Mouse (Mus musculus) erythroid progenitor cell, adult 5-6 weeks (primary cell): ENCODE measurements at regions not wholly inside any gene's neighbourhood (a gene's known extent, or its start where the extent isn't known, plus 50 kb on each side); places are given as distances from the start of the nearest gene placed in this dataset.
"Not testable (repeated sequence)": the region's sequence is repeated elsewhere in the genome, so short reads cannot be mapped to it uniquely, and the experiment has no call there.

ENCODE experiments used
- ATAC-seq: replicated peaks from 2 replicates; pipeline ENCODE4 v1.8.0; 2016; ENCODE audit warnings: moderate number of reproducible peaks, mild to moderate bottlenecking, moderate TSS enrichment, inconsistent platforms; ENCODE audit not compliant: poor library complexity, low FRiP score, severe bottlenecking

- ATAC-seq: no peak
Observed at GRCm38 (mm10) chr10:84249346-84249745, 191.1 kb downstream of the Nuak1 start.

GRCm38 (mm10) chr10:84260931-84261650 is 179.3 kb downstream of the Nuak1 start:
- no peak for ATAC-seq

- ATAC-seq: no peak
Observed at GRCm38 (mm10) chr10:84262943-84263342, 177.5 kb downstream of the Nuak1 start.

- no peak for ATAC-seq
Observed at GRCm38 (mm10) chr10:84285832-84286506, 154.4 kb downstream of the Nuak1 start.

GRCm38 (mm10) chr10:84294422-84294821 is 146.0 kb downstream of the Nuak1 start:
- ATAC-seq: no peak

- ATAC-seq: no peak
Observed at GRCm38 (mm10) chr10:84296168-84296567, 144.2 kb downstream of the Nuak1 start.

- no peak for ATAC-seq
Observed at GRCm38 (mm10) chr10:84301561-84301960, 138.8 kb downstream of the Nuak1 start.

- ATAC-seq: no peak
Observed at GRCm38 (mm10) chr10:84302821-84303520, 137.4 kb downstream of the Nuak1 start.

DNA sequence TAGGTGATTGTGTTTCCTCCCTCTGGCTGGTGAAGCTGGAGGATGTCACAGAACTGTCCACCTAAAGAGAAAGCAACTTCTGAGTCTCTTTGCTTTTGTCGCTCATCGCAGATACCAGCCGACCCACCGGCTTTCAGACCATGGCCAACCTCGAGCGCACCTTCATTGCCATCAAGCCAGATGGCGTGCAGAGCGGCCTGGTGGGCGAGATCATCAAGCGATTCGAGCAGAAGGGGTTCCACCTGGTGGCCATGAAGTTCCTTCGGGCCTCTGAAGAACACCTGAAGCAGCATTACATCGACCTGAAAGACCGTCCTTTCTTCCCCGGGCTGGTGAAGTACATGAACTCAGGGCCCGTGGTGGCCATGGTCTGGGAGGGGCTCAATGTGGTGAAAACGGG is 131.7 kb downstream of the Nuak1 start:
- ATAC-seq: not testable (repeated sequence)

DNA sequence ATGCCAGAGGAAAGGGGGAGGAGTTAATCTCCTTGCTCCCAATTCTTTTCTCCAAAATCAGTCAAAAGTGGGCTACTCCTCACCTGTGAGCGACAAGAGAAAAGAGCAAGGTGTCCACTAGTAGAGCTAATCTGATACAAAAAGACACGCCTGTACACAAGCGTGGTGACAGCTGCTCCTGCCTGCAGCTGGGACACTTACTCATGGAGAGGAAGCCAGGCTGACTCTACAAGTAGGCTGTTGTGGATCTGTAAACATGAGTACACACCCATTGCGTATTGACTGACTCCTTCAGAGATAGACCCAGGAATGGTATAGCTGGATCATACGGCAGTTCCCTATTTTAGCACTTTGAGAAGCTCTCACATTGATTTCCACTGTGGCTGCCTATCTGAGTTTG is 129.7 kb downstream of the Nuak1 start:
- ATAC-seq: no peak

- ATAC-seq: no peak
Observed at GRCm38 (mm10) chr10:84312656-84313055, 127.7 kb downstream of the Nuak1 start.

- no peak for ATAC-seq
Observed at GRCm38 (mm10) chr10:84316857-84317256, 123.5 kb downstream of the Nuak1 start.

GRCm38 (mm10) chr10:84317960-84318359 is 122.4 kb downstream of the Nuak1 start:
- ATAC-seq: no peak
